Mouse (Mus musculus) heart, embryonic 15.5 days (tissue): ENCODE measurements around the gene Gm21083. TPM values are rescaled to one million over a fixed set of nuclear protein-coding genes. Genes with fewer than 3 reads are reported as not detected.
"Not testable (repeated sequence)": the region's sequence is repeated elsewhere in the genome, so short reads cannot be mapped to it uniquely, and the experiment has no call there.

ENCODE experiments used
- ATAC-seq: fragments of 200-750 bp; cut with Nextera tagmentation; replicated peaks from 2 replicates; pipeline ENCODE4 v1.8.0; 2017; ENCODE audit warnings: low read depth, moderate TSS enrichment; ENCODE audit not compliant: insufficient number of reproducible peaks, insufficient read depth, low FRiP score
- H3K27ac ChIP-seq: fragments of 300-500 bp; sonication (generic); 2 replicates; pipeline ENCODE4 v1.5.1; 2015; ENCODE audit warnings: mild to moderate bottlenecking, inconsistent platforms
- H3K27me3 ChIP-seq: fragments of 300-500 bp; sonication (generic); 2 replicates; pipeline ENCODE4 v1.6.1; 2015; ENCODE audit warnings: inconsistent platforms
- H3K36me3 ChIP-seq: fragments of 300-500 bp; sonication (generic); 2 replicates; pipeline ENCODE4 v1.6.1; 2015; ENCODE audit warnings: mild to moderate bottlenecking, inconsistent platforms
- H3K4me1 ChIP-seq: fragments of 300-500 bp; sonication (generic); replicated peaks from 2 replicates; pipeline ENCODE4 v1.6.1; 2015; ENCODE audit warnings: inconsistent platforms
- H3K4me2 ChIP-seq: fragments of 300-500 bp; sonication (generic); 2 replicates; pipeline ENCODE4 v1.6.1; 2015; ENCODE audit warnings: inconsistent platforms, mild to moderate bottlenecking, moderate library complexity
- H3K4me3 ChIP-seq: fragments of 300-500 bp; sonication (generic); 2 replicates; pipeline ENCODE4 v1.5.1; 2015; ENCODE audit warnings: mild to moderate bottlenecking, inconsistent platforms
- H3K9ac ChIP-seq: fragments of 300-500 bp; sonication (generic); 2 replicates; pipeline ENCODE4 v1.6.1; 2015; ENCODE audit warnings: mild to moderate bottlenecking, inconsistent platforms
- H3K9me3 ChIP-seq: fragments of 300-500 bp; sonication (generic); replicated peaks from 2 replicates; pipeline ENCODE4 v1.6.1; 2016; ENCODE audit warnings: inconsistent platforms
- WGBS: fragments of 180-500 bp; shearing (Covaris S2); methylation state at CpG from one replicate; pipeline ENCODE4 v1.1.7; 2015; ENCODE audit warnings: mixed read lengths; 5-methylcytosine and 5-hydroxymethylcytosine counted together
- polyA plus RNA-seq: library from polyadenylated mRNA; unstranded; fragments of >200 nt; fragmentation: Nextera tagmentation; extraction: Ambion mirVana; gene quantifications from 2 replicates; pipeline ENCODE4 v1.2.1, GENCODE M21; 2015

The Gm21083 gene
- polyA plus RNA-seq, 1 experiment from 2014 or later: 0.31 TPM

DNA sequence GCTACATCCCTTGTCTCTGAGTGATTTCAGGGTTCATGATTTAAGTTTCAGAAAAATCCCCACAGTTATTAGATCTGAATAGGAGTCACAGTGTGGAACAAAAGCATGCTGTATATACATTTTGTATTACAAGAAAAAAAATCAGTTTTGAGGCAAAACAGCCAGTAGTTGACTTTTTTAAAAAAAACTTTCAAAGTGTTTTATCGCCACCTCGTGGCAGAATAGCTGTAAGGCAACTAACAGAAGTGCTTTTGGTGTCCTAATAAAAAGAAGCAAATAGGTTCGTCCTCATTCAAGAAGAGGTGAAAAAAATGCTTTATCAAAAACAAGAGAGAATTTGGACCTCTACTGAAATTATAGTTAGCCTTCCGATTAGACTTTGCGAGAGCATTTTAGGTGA lies 52.9 kb downstream of the Gm21083 start:
- H3K4me3 ChIP-seq, ATAC-seq: not testable (repeated sequence)

More for the DNA sequence above, 52.9 kb downstream of the Gm21083 start:
- H3K36me3 ChIP-seq, H3K27ac ChIP-seq, H3K27me3 ChIP-seq, H3K9ac ChIP-seq, H3K4me2 ChIP-seq, H3K9me3 ChIP-seq, H3K4me1 ChIP-seq: not testable (repeated sequence)
- 27% methylated on average over 5 of the region's 5 CpGs for WGBS

Other genes starting within 250 kb of the Gm21083 start
- 0.15 and 0.21 TPM in 2 replicates for gene Gm21149, start 100.8 kb upstream of the Gm21083 start, polyA plus RNA-seq
- not detected in 2 replicates for gene Gm21190, start 48.1 kb upstream of the Gm21083 start, polyA plus RNA-seq
- gene Speer4d, start 41.7 kb downstream of the Gm21083 start, polyA plus RNA-seq: 0.19 TPM in 1 of 2 replicates, not detected in the other
- not detected in 2 replicates for gene 4930572O03Rik, start 79.7 kb downstream of the Gm21083 start, polyA plus RNA-seq
- gene Speer4c, start 136.9 kb downstream of the Gm21083 start, polyA plus RNA-seq: not detected in 2 replicates